Mouse (Mus musculus): Measurements from ENCODE around the gene Adamts12.

GRCm38 (mm10) chr15:11118371-11118770, 53.8 kb downstream of the Adamts12 start:
- TF ChIP-seq CTCF (IDR thresholded peaks at IDR 0.05) (no peak), EP300 (IDR thresholded peaks at IDR 0.05) (no peak)

Data from lung, postnatal 0 days (tissue).